11 mouse cellular contexts compared by ENCODE assay signal in the genomic region with DNA sequence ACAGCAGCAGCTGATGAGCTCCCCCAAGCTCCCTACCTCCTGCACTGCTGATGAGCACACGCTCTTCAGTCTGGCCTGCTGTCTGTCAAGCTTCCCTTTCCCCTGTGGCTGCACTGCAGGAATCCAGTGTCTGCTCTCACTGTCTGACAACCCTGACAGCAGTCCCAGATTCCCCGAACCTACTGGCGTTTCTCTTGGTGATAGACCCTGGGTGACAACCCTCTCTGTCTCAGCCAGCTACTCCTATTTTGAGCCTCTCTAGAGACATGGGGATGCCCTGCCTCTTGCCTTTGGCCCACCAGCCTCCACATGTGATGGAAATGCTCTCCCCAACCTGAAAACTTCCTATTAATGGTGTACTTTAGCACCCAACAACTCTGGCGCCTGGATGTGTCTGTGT.
"Had no signal": no experiment of that assay in that cellular context is flagged by ENCODE, and none has a peak within 500 bp of the region (broad histone marks: within the 10 kb centered on the region; RNA-seq: fewer than 3 reads in every experiment).

No protein-coding gene starts in this region.

- H3K4me3 ChIP-seq: kidney, embryonic 15.5 days; left cerebral cortex, adult 2 months; liver, embryonic 13.5 days had no signal

- DNase-seq: kidney, postnatal 10 days; kidney, postnatal 36 days; layer of hippocampus, postnatal 36 days; liver, embryonic 13.5 days; lung, adult 2 months; midbrain, embryonic 14.5 days; thymus, adult 2 months; thymus, postnatal 14 days; thymus, postnatal 4 days had no signal

- H3K27me3 ChIP-seq: kidney, embryonic 15.5 days; liver, embryonic 13.5 days had no signal
